Mouse (Mus musculus) lung, postnatal 0 days (tissue): ENCODE results near the gene Cux1. TPM values are rescaled to one million over a fixed set of nuclear protein-coding genes. Genes with fewer than 3 reads are reported as not detected.

Experiments used
- ATAC-seq: fragments of 200-750 bp; cut with Nextera tagmentation; 2 replicates; pipeline ENCODE4 v1.8.0; 2017; ENCODE audit warnings: moderate library complexity
- DNase-seq: peaks from one replicate; pipeline ENCODE4 v3.0.0-alpha.2; 2016; ENCODE audit warnings: low spot score
- H3K27ac ChIP-seq: fragments of 300-500 bp; sonication (generic); 2 replicates; pipeline ENCODE4 v1.5.1; 2014; ENCODE audit warnings: antibody characterized with exemption, mild to moderate bottlenecking, low read length, mixed read lengths
- H3K27me3 ChIP-seq: fragments of 300-500 bp; sonication (generic); replicated peaks from 2 replicates; pipeline ENCODE4 v1.6.1; 2014; ENCODE audit warnings: low read length, mixed read lengths; ENCODE audit not compliant: insufficient read depth
- H3K36me3 ChIP-seq: fragments of 300-500 bp; sonication (generic); 2 replicates; pipeline ENCODE4 v1.6.1; 2014; ENCODE audit warnings: low read length, mixed read lengths; ENCODE audit not compliant: insufficient read depth
- H3K4me1 ChIP-seq: fragments of 300-500 bp; sonication (generic); 2 replicates; pipeline ENCODE4 v1.6.1; 2014; ENCODE audit warnings: antibody characterized with exemption, low read depth, low read length, mixed read lengths; ENCODE audit not compliant: insufficient read depth
- H3K4me2 ChIP-seq: fragments of 300-500 bp; sonication (generic); replicated peaks from 2 replicates; pipeline ENCODE4 v1.6.1; 2014; ENCODE audit warnings: low read depth, mild to moderate bottlenecking, low read length, moderate library complexity, mixed read lengths
- H3K4me3 ChIP-seq: fragments of 300-500 bp; sonication (generic); 2 replicates; pipeline ENCODE4 v1.5.1; 2014; ENCODE audit warnings: low read depth, low read length
- H3K9ac ChIP-seq: fragments of 300-500 bp; sonication (generic); replicated peaks from 2 replicates; pipeline ENCODE4 v1.6.1; 2014; ENCODE audit warnings: low read depth, mild to moderate bottlenecking
- H3K9me3 ChIP-seq: fragments of 300-500 bp; sonication (generic); 2 replicates; pipeline ENCODE4 v1.6.1; 2016; ENCODE audit warnings: low read length, mixed read lengths
- CTCF ChIP-seq: IDR thresholded peaks from 2 replicates; pipeline ENCODE4 v1.5.1; 2016; ENCODE audit warnings: antibody characterized with exemption, mild to moderate bottlenecking
- EP300 ChIP-seq: IDR thresholded peaks from 2 replicates; pipeline ENCODE4 v1.6.1; 2016; ENCODE audit warnings: antibody characterized with exemption, mild to moderate bottlenecking, control low read depth
- WGBS: fragments of 180-500 bp; shearing (Covaris S2); extraction: QIAGEN DNeasy Blood & Tissue Kit; methylation state at CpG from one replicate; pipeline ENCODE4 v1.1.7; 2014; 5-methylcytosine and 5-hydroxymethylcytosine counted together
- polyA plus RNA-seq: library from polyadenylated mRNA; unstranded; fragments of >200 nt; fragmentation: Nextera tagmentation; extraction: Ambion mirVana; gene quantifications from 2 replicates; pipeline ENCODE4 v1.2.1, GENCODE M21; 2015

The Cux1 gene
- polyA plus RNA-seq, 1 experiment from 2014 or later, result 68.5 TPM

- no peaks in the 10 kb centered on the region for H3K27me3 ChIP-seq
- DNase-seq (no peak), ATAC-seq (no peak)
- 79% methylated on average over 7 of the region's 7 CpGs for WGBS
- H3K9ac ChIP-seq, result no peak overlapping the region
- H3K4me1 ChIP-seq, result no peaks in the 10 kb centered on the region
- peaks cover 32% of the 10 kb centered on the region for H3K36me3 ChIP-seq
- H3K9me3 ChIP-seq, result no peaks in the 10 kb centered on the region
- H3K4me3 ChIP-seq, result no peak overlapping the region
- no peak overlapping the region for H3K27ac ChIP-seq
- no peak overlapping the region for H3K4me2 ChIP-seq
- TF ChIP-seq EP300 (no peak), CTCF (no peak)
Observed at GRCm38 (mm10) chr5:136285106-136285505, 282.2 kb downstream of the Cux1 start.

DNA sequence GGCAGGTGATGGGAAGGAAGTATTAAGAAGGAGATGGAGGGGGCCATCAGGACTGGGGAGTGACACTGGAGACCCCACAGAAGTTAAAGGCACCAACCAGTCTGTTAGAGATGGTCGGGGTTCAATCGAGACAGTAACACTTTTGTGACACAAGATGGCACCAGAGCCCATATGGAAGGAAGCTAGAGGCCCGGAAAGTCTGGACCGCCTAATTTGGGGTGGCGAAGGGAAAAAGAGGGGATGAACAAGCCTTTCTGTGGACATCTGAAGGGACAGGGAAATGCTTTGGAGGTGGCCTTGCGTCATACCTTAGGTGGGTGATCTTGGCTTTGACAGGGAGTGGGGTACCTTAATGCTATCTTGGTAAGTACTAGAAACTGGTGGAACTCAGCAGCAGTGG is 285.9 kb downstream of the Cux1 start:
- peaks cover 58% of the 10 kb centered on the region for H3K36me3 ChIP-seq
- DNase-seq (no peak), ATAC-seq (no peak)
- H3K27me3 ChIP-seq, result no peaks in the 10 kb centered on the region
- no peaks in the 10 kb centered on the region for H3K4me1 ChIP-seq
- H3K9me3 ChIP-seq, result no peaks in the 10 kb centered on the region
- no peak overlapping the region for H3K27ac ChIP-seq
- 56% methylated on average over 6 of the region's 6 CpGs for WGBS
- no peak overlapping the region for H3K4me2 ChIP-seq
- H3K9ac ChIP-seq, result no peak overlapping the region
- TF ChIP-seq CTCF (peak; percentile 68), EP300 (no peak)
- H3K4me3 ChIP-seq, result no peak overlapping the region

GRCm38 (mm10) chr5:136274739-136275138 is 292.6 kb downstream of the Cux1 start:
- no peaks in the 10 kb centered on the region for H3K27me3 ChIP-seq
- 89% methylated on average over 42 of the region's 43 CpGs for WGBS
- ATAC-seq (no peak), DNase-seq (no peak)
- TF ChIP-seq CTCF (no peak), EP300 (no peak)
- H3K4me1 ChIP-seq, result no peaks in the 10 kb centered on the region
- peaks cover 59% of the 10 kb centered on the region for H3K36me3 ChIP-seq
- H3K9ac ChIP-seq, result no peak overlapping the region
- H3K4me3 ChIP-seq, result no peak overlapping the region
- H3K9me3 ChIP-seq, result no peaks in the 10 kb centered on the region
- no peak overlapping the region for H3K4me2 ChIP-seq
- no peak overlapping the region for H3K27ac ChIP-seq

- Histone ChIP-seq H3K9ac (no peak overlapping the region), H3K4me2 (no peak overlapping the region), H3K9me3 (no peaks in the 10 kb centered on the region), H3K36me3 (peaks cover 17% of the 10 kb centered on the region; the same call in 1 of the 2 replicates), H3K4me1 (no peaks in the 10 kb centered on the region), H3K27ac (no peak overlapping the region), H3K4me3 (no peak overlapping the region), H3K27me3 (no peaks in the 10 kb centered on the region)
- no peak for TF ChIP-seq CTCF
- no peak for TF ChIP-seq EP300
- ATAC-seq, result peak; percentile 23
- WGBS, result 42% methylated on average over 4 of the region's 4 CpGs
- DNase-seq, result peak; percentile 50
Observed at GRCm38 (mm10) chr5:136269937-136270336, 297.4 kb downstream of the Cux1 start.

DNA sequence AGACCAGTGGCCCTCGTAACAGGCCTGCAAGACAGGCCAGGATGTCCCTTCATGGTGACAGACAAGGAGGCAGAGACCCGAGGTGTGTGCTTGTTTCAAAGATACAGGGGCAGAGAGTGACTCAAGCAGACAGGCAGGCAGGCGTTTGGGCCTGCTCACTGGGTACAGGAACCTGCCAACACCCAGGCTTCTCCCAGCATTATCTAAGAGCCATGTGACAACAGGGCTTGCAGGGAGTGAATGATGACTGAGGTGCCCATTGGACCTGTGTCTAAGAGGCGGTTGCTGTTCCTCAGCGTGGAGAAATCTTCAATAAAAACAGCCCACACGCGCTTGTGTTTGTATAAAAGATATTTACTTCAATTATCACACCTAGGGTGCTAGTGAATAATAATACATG is 301.2 kb downstream of the Cux1 start:
- H3K4me3 ChIP-seq, result no peak overlapping the region
- H3K9ac ChIP-seq, result no peak overlapping the region
- H3K27me3 ChIP-seq, result no peaks in the 10 kb centered on the region
- no peaks in the 10 kb centered on the region for H3K36me3 ChIP-seq
- no peaks in the 10 kb centered on the region for H3K4me1 ChIP-seq
- no peak for DNase-seq
- H3K27ac ChIP-seq, result no peak overlapping the region
- 72% methylated on average over 7 of the region's 7 CpGs for WGBS
- no peaks in the 10 kb centered on the region for H3K9me3 ChIP-seq
- ATAC-seq, result no peak
- H3K4me2 ChIP-seq, result no peak overlapping the region
- TF ChIP-seq EP300, result no peak
- no peak for TF ChIP-seq CTCF

GRCm38 (mm10) chr5:136263342-136263741 is 303.9 kb downstream of the Cux1 start:
- Histone ChIP-seq H3K9ac (no peak overlapping the region), H3K27me3 (no peaks in the 10 kb centered on the region), H3K4me3 (no peak overlapping the region), H3K36me3 (no peaks in the 10 kb centered on the region), H3K4me1 (no peaks in the 10 kb centered on the region), H3K4me2 (no peak overlapping the region), H3K9me3 (no peaks in the 10 kb centered on the region), H3K27ac (no peak overlapping the region)
- no peak for DNase-seq
- no peak for TF ChIP-seq EP300
- TF ChIP-seq CTCF, result no peak
- 80% methylated on average over 4 of the region's 4 CpGs for WGBS
- no peak for ATAC-seq

DNA sequence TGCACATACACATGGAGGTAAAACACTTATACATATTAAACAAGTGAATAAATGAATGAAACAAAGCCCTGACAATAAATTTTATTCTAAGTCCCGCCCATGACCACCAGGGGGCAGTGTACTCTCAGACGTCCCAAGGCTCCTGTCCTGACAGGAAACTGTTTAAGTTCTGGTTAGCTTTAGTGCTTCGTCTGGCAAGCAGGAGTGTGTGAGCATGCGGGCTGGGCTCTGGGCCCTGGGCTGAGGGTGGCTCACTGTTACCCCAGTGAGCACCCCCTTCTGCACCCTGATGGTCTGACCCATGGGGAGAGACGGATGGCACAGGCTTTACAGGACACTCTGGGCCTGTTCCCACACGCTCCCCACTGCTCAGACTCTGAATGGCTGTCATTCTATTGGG is 308.4 kb downstream of the Cux1 start:
- ATAC-seq (peak; percentile 55; the same call in 1 of the 2 replicates), DNase-seq (peak; percentile 82)
- Histone ChIP-seq H3K9me3 (no peaks in the 10 kb centered on the region), H3K27ac (no peak overlapping the region), H3K4me1 (no peaks in the 10 kb centered on the region), H3K4me2 (no peak overlapping the region), H3K4me3 (no peak overlapping the region), H3K36me3 (0 out of 2 replicates have a peak, but pooled peaks cover 4% of the 10 kb centered on the region), H3K9ac (no peak overlapping the region), H3K27me3 (no peaks in the 10 kb centered on the region)
- 33% methylated on average over 6 of the region's 6 CpGs for WGBS
- TF ChIP-seq EP300 (no peak), CTCF (peak; percentile 86)
